Mouse (Mus musculus) liver, embryonic 11.5 days (tissue): ENCODE data around the gene Sdccag8. TPM values are rescaled to one million over a fixed set of nuclear protein-coding genes. Genes with fewer than 3 reads are reported as not detected.
"Not testable (repeated sequence)": the region's sequence is repeated elsewhere in the genome, so short reads cannot be mapped to it uniquely, and the experiment has no call there.

Source experiments
- ATAC-seq: fragments of 200-750 bp; cut with Nextera tagmentation; replicated peaks from 2 replicates; pipeline ENCODE4 v1.8.0; 2017; ENCODE audit warnings: moderate number of reproducible peaks, mild to moderate bottlenecking, moderate TSS enrichment, moderate library complexity; ENCODE audit not compliant: low FRiP score
- DNase-seq: peaks from one replicate; pipeline ENCODE4 v3.0.0-alpha.2; 2017; ENCODE audit warnings: low spot score
- H3K27ac ChIP-seq: fragments of 300-500 bp; sonication (generic); 2 replicates; pipeline ENCODE4 v1.5.1; 2014; ENCODE audit warnings: mild to moderate bottlenecking, low read depth, low read length, control low read depth
- H3K27me3 ChIP-seq: fragments of 300-500 bp; sonication (generic); replicated peaks from 2 replicates; pipeline ENCODE4 v1.6.1; 2014; ENCODE audit warnings: low read length, mixed read lengths; ENCODE audit not compliant: control insufficient read depth, insufficient read depth
- H3K36me3 ChIP-seq: fragments of 300-500 bp; sonication (generic); 2 replicates; pipeline ENCODE4 v1.6.1; 2014; ENCODE audit warnings: mild to moderate bottlenecking, low read length, moderate library complexity, mixed read lengths; ENCODE audit not compliant: control insufficient read depth, insufficient read depth
- H3K4me1 ChIP-seq: fragments of 300-500 bp; sonication (generic); replicated peaks from 2 replicates; pipeline ENCODE4 v1.6.1; 2014; ENCODE audit warnings: low read length, mixed read lengths; ENCODE audit not compliant: control insufficient read depth, insufficient read depth
- H3K4me2 ChIP-seq: fragments of 300-500 bp; sonication (generic); 2 replicates; pipeline ENCODE4 v1.6.1; 2014; ENCODE audit warnings: mild to moderate bottlenecking, control low read depth, moderate library complexity
- H3K4me3 ChIP-seq: fragments of 300-500 bp; sonication (generic); 2 replicates; pipeline ENCODE4 v1.5.1; 2014; ENCODE audit warnings: low read depth, low read length, control low read depth
- H3K9ac ChIP-seq: fragments of 300-500 bp; sonication (generic); 2 replicates; pipeline ENCODE4 v1.6.1; 2014; ENCODE audit warnings: low read depth, low read length, control low read depth
- H3K9me3 ChIP-seq: fragments of 300-500 bp; sonication (generic); 2 replicates; pipeline ENCODE4 v1.6.1; 2016; ENCODE audit warnings: low read length, inconsistent platforms, mixed read lengths; ENCODE audit not compliant: control insufficient read depth
- WGBS: fragments of 180-500 bp; shearing (Covaris S2); extraction: QIAGEN DNeasy Blood & Tissue Kit; methylation state at CpG from one replicate; pipeline ENCODE4 v1.1.7; 2014; 5-methylcytosine and 5-hydroxymethylcytosine counted together
- polyA plus RNA-seq: library from polyadenylated mRNA; unstranded; fragments of >200 nt; fragmentation: Nextera tagmentation; extraction: Ambion mirVana; gene quantifications from 2 replicates; pipeline ENCODE4 v1.2.1, GENCODE M21; 2014

Gene Sdccag8
- polyA plus RNA-seq, 1 experiment from 2014 or later: 11.7 TPM

DNA sequence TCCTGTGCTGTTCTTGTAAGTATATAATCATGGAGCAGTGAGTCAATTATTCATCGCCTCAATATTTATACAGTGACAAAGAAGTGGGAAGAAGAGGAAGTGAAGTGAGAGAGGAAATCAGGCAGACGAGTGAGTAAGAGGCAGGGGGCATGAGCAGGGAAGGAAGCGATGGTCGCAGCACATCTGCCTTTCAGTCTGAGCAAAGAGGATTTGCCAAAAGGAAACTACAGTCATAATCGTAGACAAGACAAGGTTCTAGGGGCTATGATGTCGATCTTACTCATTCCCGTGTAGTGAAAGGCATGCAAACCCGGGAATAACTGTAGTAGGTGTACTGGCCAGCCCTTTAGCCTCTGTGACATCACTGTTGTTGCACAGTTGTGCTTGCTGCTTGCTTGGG is 18.1 kb downstream of the Sdccag8 start:
- ATAC-seq: no peak
- no peak for DNase-seq
- 45% methylated on average over 8 of the region's 8 CpGs for WGBS

DNA sequence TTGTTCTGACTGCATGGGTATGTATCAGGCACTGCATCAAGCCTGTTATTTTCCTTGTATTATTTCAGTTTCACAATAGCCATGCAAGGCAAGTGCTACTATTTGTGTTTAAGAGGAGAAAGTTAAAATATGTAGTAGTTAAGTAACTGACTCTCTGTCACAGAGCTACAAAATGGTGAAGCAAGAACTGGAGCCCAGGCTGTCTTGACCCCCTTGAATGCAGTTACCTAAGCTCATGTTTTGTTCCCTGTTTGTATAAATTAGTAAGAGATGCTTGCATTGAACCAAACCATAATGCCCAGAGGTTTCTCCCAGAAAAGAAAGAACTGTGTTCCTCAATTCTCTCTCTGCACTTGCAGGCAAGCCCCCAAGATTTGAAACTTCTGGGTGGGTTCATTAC is 18.8 kb downstream of the Sdccag8 start:
- Histone ChIP-seq H3K36me3 (no peaks in the 10 kb centered on the region), H3K4me3 (no peak overlapping the region), H3K27me3 (no peaks in the 10 kb centered on the region), H3K9ac (no peak overlapping the region), H3K4me2 (no peak overlapping the region), H3K27ac (no peak overlapping the region), H3K4me1 (peaks cover 7% of the 10 kb centered on the region; the same call in 1 of the 2 replicates), H3K9me3 (no peaks in the 10 kb centered on the region)
- DNase-seq (no peak), ATAC-seq (no peak)

More for the DNA sequence above, 18.1 kb downstream of the Sdccag8 start:
- no peak overlapping the region for H3K27ac ChIP-seq
- no peaks in the 10 kb centered on the region for H3K27me3 ChIP-seq
- H3K9me3 ChIP-seq: no peaks in the 10 kb centered on the region
- no peak overlapping the region for H3K9ac ChIP-seq
- no peaks in the 10 kb centered on the region for H3K36me3 ChIP-seq
- H3K4me1 ChIP-seq: peaks cover 11% of the 10 kb centered on the region
- H3K4me2 ChIP-seq: peak overlapping the region; percentile 23; the same call in 1 of the 2 replicates
- no peak overlapping the region for H3K4me3 ChIP-seq

DNA sequence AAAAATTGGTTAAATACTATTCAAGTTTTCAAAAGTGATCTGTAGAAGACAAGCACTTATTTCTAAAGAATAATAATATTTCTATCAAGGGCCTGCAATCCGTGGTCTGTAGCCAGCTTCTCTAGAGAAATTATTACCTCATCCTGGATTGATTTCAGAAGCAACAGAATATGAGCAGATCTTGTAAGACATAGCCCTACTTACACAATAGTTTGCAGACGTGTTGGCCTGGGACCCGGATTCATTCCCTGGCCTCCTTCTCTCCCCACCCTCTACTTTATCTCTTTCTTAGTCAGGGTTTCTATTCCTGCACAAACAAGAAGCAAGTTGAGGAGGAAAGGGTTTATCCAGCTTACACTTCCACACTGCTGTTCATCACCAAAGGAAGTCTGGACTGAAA is 19.5 kb downstream of the Sdccag8 start:
- H3K4me2 ChIP-seq: no peak overlapping the region
- no peak for DNase-seq

DNA sequence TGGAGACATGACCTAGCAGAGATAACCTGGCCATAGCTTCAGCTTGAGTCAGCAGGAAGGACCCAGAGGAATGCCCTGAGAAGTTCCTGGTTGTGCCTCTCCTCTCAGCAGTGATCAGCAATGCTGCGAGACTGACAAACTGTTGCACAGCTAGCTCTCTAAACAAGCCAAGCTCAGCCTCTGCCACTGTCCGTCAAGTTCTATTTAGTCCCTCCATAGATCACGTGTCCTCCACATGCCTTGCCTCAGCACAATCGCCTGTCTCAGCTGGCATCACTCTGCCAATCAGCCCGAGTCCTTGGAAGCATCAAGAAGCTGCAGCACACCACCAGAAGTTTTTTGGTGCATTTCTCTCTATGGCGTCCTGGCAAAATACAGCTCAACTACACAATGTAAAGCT is 20.4 kb downstream of the Sdccag8 start:
- DNase-seq (no peak), ATAC-seq (peak; percentile 30)
- Histone ChIP-seq H3K27ac (no peak overlapping the region), H3K4me3 (peak overlapping the region; percentile 58), H3K27me3 (no peaks in the 10 kb centered on the region), H3K9me3 (no peaks in the 10 kb centered on the region), H3K9ac (no peak overlapping the region; the same call in 1 of the 2 replicates), H3K4me2 (peak overlapping the region; percentile 93), H3K36me3 (no peaks in the 10 kb centered on the region), H3K4me1 (peaks cover 7% of the 10 kb centered on the region; the same call in 1 of the 2 replicates)
- WGBS: 27% methylated on average over 6 of the region's 6 CpGs

More for the DNA sequence above, 19.5 kb downstream of the Sdccag8 start:
- H3K9ac ChIP-seq: no peak overlapping the region
- no peak overlapping the region for H3K4me3 ChIP-seq
- peaks cover 7% of the 10 kb centered on the region; the same call in 1 of the 2 replicates for H3K4me1 ChIP-seq
- no peaks in the 10 kb centered on the region for H3K36me3 ChIP-seq
- no peak for ATAC-seq
- H3K9me3 ChIP-seq: no peaks in the 10 kb centered on the region
- 52% methylated on average over 3 of the region's 3 CpGs for WGBS
- no peak overlapping the region for H3K27ac ChIP-seq
- H3K27me3 ChIP-seq: no peaks in the 10 kb centered on the region

DNA sequence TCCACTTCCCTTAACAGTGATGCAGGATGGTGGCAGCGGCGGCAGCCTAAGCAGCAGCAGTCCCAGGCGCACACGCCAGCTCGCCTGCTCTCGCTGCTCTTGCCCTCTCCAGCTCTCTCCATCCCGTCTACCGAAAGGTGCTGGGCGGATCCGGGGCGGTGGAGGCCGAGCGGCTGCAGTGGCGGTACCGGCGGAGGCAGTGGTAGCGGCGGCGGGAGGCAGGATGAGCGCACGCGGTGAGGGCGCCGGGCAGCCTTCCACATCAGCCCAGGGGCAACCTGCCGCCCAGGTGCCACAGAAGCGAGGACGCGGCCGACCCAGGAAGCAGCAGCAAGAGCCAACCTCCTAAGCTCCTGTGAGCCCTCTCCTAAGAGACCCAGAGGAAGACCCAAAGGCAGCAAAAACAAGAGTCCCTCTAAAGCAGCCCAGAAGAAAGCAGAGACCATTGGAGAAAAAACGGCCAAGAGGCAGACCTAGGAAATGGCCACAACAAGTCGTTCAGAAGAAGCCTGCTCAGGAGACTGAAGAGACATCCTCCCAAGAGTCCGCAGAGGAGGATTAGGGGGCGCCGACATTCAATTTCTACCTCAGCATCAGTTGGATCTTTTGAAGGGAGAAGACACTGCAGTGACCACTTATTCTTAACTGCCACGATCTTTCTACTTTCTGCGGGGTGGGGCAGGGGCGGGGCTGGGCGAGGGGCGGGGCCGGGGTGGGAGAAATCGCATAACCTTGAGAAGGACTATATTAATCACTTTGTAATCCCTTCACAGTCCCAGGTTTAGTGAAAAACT is 21.2 kb downstream of the Sdccag8 start:
- Histone ChIP-seq H3K9me3 (no peaks in the 10 kb centered on the region), H3K36me3 (no peaks in the 10 kb centered on the region), H3K9ac (peak overlapping the region; percentile 47), H3K27me3 (no peaks in the 10 kb centered on the region), H3K4me3 (peak overlapping the region; percentile 58), H3K4me1 (peaks cover 7% of the 10 kb centered on the region; the same call in 1 of the 2 replicates), H3K4me2 (peak overlapping the region; percentile 93), H3K27ac (no peak overlapping the region)
- 2% methylated on average over 41 of the region's 41 CpGs for WGBS
- ATAC-seq (peak; percentile 72), DNase-seq (peak; percentile 56)

DNA sequence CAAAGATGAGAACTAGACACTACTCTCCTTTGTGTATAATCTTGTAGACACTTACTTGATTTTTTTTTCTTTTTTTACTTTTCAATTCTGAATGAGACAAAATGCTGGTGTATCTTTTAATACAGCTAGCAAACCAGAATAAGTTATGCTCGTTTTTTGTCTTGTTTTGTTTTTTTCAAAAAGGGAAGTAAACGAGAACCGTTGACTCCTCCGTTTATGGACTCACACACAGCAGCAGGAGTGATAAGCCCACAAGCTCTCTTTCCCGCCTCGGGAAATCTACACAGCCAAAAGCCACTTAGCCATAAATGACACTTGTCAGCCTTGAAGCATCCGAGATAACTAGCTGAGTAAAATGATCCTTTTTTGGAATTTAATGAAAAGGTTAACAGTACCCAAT is 22.1 kb downstream of the Sdccag8 start:
- Histone ChIP-seq H3K4me2 (peak overlapping the region; percentile 93), H3K4me3 (0 out of 2 replicates have a peak overlapping the region, but pooled peaks have one; percentile 15)
- not testable (repeated sequence) for H3K27ac ChIP-seq, DNase-seq, H3K9ac ChIP-seq, H3K9me3 ChIP-seq, ATAC-seq, H3K27me3 ChIP-seq, H3K36me3 ChIP-seq, H3K4me1 ChIP-seq
- 35% methylated on average over 7 of the region's 7 CpGs for WGBS

DNA sequence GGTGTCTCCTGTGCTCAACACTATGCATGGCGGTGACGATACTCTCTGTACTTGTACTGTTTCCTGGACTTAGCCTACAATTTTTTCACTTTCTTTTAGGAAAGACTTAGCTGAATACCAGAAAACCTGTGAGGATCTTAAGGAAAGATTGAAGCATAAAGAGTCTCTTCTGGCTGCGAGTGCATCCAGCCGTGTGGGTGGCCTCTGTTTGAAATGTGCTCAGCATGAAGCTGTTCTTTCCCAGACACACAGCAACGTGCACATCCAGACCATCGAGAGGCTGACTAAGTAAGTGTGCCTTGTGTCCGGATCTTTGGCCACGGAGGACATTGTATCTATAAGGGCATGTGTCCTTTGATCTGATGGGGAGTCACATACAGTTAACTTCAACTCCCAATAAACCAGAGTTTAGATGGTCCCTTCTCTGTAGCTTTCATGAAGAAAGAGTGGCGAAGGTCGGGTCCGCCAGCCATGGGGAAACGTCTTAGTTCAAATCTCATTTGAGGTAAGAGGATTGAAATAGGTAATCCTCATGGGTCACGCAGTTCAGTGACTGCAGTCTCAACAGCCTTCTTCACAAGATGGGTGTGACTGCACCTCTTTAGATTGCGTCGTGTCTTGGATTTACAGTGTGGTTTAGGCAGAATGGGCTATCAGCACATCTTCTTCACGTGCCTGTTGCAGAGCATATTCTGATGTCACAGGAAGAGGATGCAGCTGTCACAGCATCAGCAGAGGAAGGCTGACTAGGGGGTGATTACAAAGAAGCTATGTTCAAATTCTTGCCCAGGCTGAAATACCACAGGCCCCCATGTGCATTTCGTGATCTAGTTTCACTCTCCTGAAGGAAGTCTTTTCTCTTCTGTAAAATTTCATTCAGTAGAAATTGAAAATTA is 30.9 kb downstream of the Sdccag8 start:
- no peak for ATAC-seq
- Histone ChIP-seq H3K27ac (no peak overlapping the region), H3K27me3 (no peaks in the 10 kb centered on the region), H3K9ac (no peak overlapping the region), H3K4me3 (no peak overlapping the region), H3K4me2 (no peak overlapping the region), H3K36me3 (no peaks in the 10 kb centered on the region), H3K4me1 (no peaks in the 10 kb centered on the region), H3K9me3 (no peaks in the 10 kb centered on the region)
- no peak for DNase-seq
- 78% methylated on average over 17 of the region's 17 CpGs for WGBS

DNA sequence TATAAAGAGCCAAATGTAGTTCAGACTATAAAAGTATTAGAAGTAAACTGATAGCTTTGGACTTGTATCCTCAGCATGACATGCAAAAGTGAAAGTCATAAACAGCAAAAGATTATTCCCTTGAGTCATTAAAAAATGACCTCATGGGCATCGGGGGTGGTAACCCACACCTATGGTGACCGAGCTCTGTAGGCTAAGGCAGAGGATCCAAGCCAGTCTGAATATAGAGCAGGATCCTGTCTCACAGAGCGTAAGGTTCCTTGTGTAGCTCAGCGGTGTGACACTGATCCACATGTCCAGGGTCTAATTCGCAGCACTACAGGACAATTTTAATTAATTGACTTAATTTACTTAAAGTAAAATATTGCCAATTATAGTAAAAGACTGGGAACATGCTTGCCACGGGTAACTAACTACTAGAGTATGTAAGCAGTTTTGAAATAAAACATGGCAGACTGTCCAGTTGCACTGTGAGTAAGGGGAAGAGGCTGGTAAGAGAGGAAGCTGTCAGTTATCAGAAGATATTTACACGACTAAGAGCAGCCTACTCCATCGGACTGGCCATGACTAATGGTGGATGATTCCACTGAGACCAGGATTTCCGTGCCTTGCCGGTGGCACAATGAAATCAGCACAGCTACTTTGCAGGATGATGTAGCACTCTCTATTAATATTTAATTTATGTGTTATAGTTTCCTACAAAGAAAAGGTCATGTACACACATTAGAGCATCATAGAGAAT is 32.8 kb downstream of the Sdccag8 start:
- Histone ChIP-seq H3K4me2 (no peak overlapping the region), H3K27me3 (no peaks in the 10 kb centered on the region), H3K27ac (no peak overlapping the region), H3K4me3 (no peak overlapping the region), H3K9ac (no peak overlapping the region), H3K9me3 (no peaks in the 10 kb centered on the region), H3K4me1 (no peaks in the 10 kb centered on the region), H3K36me3 (no peaks in the 10 kb centered on the region)
- no peak for DNase-seq
- WGBS: 73% methylated on average over 10 of the region's 10 CpGs
- no peak for ATAC-seq
